Mouse (Mus musculus) ES-E14 (cell line): ENCODE results near the gene Ahdc1.

Experiments
- CHD2 ChIP-seq: IDR thresholded peaks from 2 replicates; pipeline ENCODE4 v1.6.1; 2014; ENCODE audit warnings: mild to moderate bottlenecking, low read depth, low read length, inconsistent platforms
- HCFC1 ChIP-seq: IDR thresholded peaks from 2 replicates; pipeline ENCODE4 v1.6.1; 2012; ENCODE audit warnings: low read length, inconsistent platforms, borderline replicate concordance; ENCODE audit not compliant: insufficient read depth
- MAFK ChIP-seq: IDR thresholded peaks from 2 replicates; pipeline ENCODE4 v1.6.1; 2014; ENCODE audit warnings: mild to moderate bottlenecking, low read depth, low read length, inconsistent platforms; ENCODE audit not compliant: insufficient read depth
- ZC3H11A ChIP-seq: IDR thresholded peaks from 2 replicates; pipeline ENCODE4 v1.6.1; 2012; ENCODE audit warnings: low read depth, mild to moderate bottlenecking, inconsistent platforms, low read length, borderline replicate concordance
- ZNF384 ChIP-seq: IDR thresholded peaks from 2 replicates; pipeline ENCODE4 v1.6.1; 2012; ENCODE audit warnings: low read depth, low read length, inconsistent platforms

GRCm38 (mm10) chr4:133028193-133028592 lies 17.1 kb downstream of the Ahdc1 start:
- no peak for TF ChIP-seq ZC3H11A
- no peak for TF ChIP-seq MAFK
- TF ChIP-seq ZNF384: no peak
- TF ChIP-seq CHD2: no peak
- TF ChIP-seq HCFC1: no peak
